Mouse (Mus musculus): ENCODE data around the gene Mthfd1l.

DNA sequence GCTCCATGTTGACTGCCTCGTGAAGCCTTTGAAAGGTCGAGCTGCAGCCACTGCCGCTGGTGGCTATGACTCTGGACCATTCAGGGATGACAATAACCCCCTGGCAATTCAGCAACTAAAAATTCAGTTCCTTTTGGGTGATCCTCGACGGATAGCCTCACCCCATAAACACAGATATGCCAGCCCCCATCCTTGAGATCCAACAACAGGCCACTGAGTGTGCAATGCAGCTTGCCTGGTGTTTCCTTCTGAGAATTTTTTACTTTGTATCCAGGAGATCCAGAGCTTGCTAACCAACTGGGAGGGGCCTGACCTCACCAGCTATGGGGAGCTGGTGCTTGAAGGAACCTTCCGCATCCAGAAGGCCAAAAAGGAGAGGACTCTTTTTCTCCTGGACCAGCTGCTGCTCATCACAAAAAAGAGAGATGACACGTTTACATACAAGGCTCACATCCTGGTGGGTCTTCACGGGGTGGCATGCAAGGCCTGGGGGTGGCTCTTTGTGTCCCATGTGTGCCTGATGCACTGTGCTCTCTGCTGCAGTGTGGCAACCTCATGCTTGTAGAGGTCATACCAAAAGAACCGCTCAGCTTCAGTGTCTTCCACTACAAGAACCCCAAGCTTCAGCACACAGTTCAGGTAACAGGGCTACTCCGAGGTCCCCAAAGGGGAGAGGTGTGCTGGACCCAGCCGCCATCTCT is 32.9 kb upstream of the Mthfd1l start:
- TF ChIP-seq POLR2A (IDR thresholded peaks at IDR 0.05; ENCODE audit: borderline replicate concordance, insufficient read depth, low read length) (no peak), CTCF (IDR thresholded peaks at IDR 0.05; ENCODE audit: borderline replicate concordance, insufficient read depth, low read depth, low read length) (no peak)
